Mouse (Mus musculus) mesoderm, embryonic 11.5 days (tissue): ENCODE results near the gene Ifitm5.

Source experiments
- DNase-seq: peaks from one replicate; pipeline ENCODE4 v3.0.0-alpha.2; 2012; ENCODE audit warnings: low read depth, low spot score

Ifitm5 gene

GRCm38 (mm10) chr7:140941222-140942051, 8.7 kb downstream of the Ifitm5 start, which contains the start of gene Pgghg:
Gene Pgghg (plus strand): TSS chr7:140941391.
- peak; percentile 91 for DNase-seq

- DNase-seq: peak; percentile 60
These were observed 10.4 kb downstream of the Ifitm5 start for GRCm38 (mm10) chr7:140939669-140940171.

GRCm38 (mm10) chr7:140938896-140939295, 11.2 kb downstream of the Ifitm5 start:
- no peak for DNase-seq

GRCm38 (mm10) chr7:140938436-140938835, 11.7 kb downstream of the Ifitm5 start:
- DNase-seq: no peak

GRCm38 (mm10) chr7:140927181-140927580, 22.9 kb downstream of the Ifitm5 start:
- no peak for DNase-seq

- no peak for DNase-seq
These were observed 26.9 kb downstream of the Ifitm5 start for GRCm38 (mm10) chr7:140923070-140923775.

- peak; percentile 35 for DNase-seq
These were observed 27.6 kb downstream of the Ifitm5 start for GRCm38 (mm10) chr7:140922398-140923069.

- no peak for DNase-seq
These were observed 28.7 kb downstream of the Ifitm5 start for GRCm38 (mm10) chr7:140921225-140921975.

- DNase-seq: no peak
These were observed 29.6 kb downstream of the Ifitm5 start, which contains the start of gene Nlrp6 for GRCm38 (mm10) chr7:140920418-140921029. Gene Nlrp6 (plus strand): TSS chr7:140920902.

- no peak for DNase-seq
These were observed 30.2 kb downstream of the Ifitm5 start for GRCm38 (mm10) chr7:140919911-140920310.

GRCm38 (mm10) chr7:140914031-140914690, 35.9 kb downstream of the Ifitm5 start:
- no peak for DNase-seq

- DNase-seq: no peak
These were observed 37.1 kb downstream of the Ifitm5 start for GRCm38 (mm10) chr7:140912846-140913482.

GRCm38 (mm10) chr7:140912293-140912692, 37.8 kb downstream of the Ifitm5 start:
- DNase-seq: no peak

- DNase-seq: peak; percentile 90
These were observed 41.4 kb downstream of the Ifitm5 start for GRCm38 (mm10) chr7:140908634-140909107.

GRCm38 (mm10) chr7:140908181-140908580, 41.9 kb downstream of the Ifitm5 start:
- no peak for DNase-seq

GRCm38 (mm10) chr7:140907697-140908096, 42.4 kb downstream of the Ifitm5 start:
- DNase-seq: no peak

GRCm38 (mm10) chr7:140907131-140907530, 43.0 kb downstream of the Ifitm5 start:
- DNase-seq: no peak

GRCm38 (mm10) chr7:140905642-140906081, 44.4 kb downstream of the Ifitm5 start:
- no peak for DNase-seq

GRCm38 (mm10) chr7:140903212-140903611, 46.9 kb downstream of the Ifitm5 start:
- DNase-seq: peak; percentile 85
